Mouse (Mus musculus): ENCODE results near the gene Zfp423. TPM values are rescaled to one million over a fixed set of nuclear protein-coding genes. Genes with fewer than 3 reads are reported as not detected.
A peak's percentile ranks its signal among the peaks of the same experiment; 100 is the strongest.
"Not testable (repeated sequence)": the region's sequence is repeated elsewhere in the genome, so short reads cannot be mapped to it uniquely, and the experiment has no call there.

Gene Zfp423
- polyA plus RNA-seq, 1 experiment from 2014 or later, result 63.0 TPM

GRCm38 (mm10) chr8:87848836-87849235, 110.6 kb downstream of the Zfp423 start:
- Histone ChIP-seq H3K4me1 (ENCODE audit: control insufficient read depth, insufficient read depth, low read length) (no peaks in the 10 kb centered on the region), H3K9ac (replicated peaks; ENCODE audit: low read length) (no peak overlapping the region), H3K4me2 (ENCODE audit: low read length) (no peak overlapping the region), H3K27me3 (ENCODE audit: control insufficient read depth, insufficient read depth, low read length) (no peaks in the 10 kb centered on the region), H3K4me3 (replicated peaks; ENCODE audit: low read depth, low read length) (no peak overlapping the region), H3K9me3 (ENCODE audit: control insufficient read depth, low read length) (no peaks in the 10 kb centered on the region), H3K36me3 (ENCODE audit: control insufficient read depth, insufficient read depth, low read length) (no peaks in the 10 kb centered on the region), H3K27ac (replicated peaks; ENCODE audit: low read depth, low read length) (no peak overlapping the region)
- WGBS, result 98% methylated on average over 5 of the region's 5 CpGs
- no peak for ATAC-seq (ENCODE audit: low FRiP score, low TSS enrichment)
- no peak for DNase-seq

- H3K9ac ChIP-seq (replicated peaks; ENCODE audit: low read length), result no peak overlapping the region
- H3K27ac ChIP-seq (replicated peaks; ENCODE audit: low read depth, low read length), result no peak overlapping the region
- H3K36me3 ChIP-seq (ENCODE audit: control insufficient read depth, insufficient read depth, low read length), result no peaks in the 10 kb centered on the region
- no peaks in the 10 kb centered on the region for H3K9me3 ChIP-seq (ENCODE audit: control insufficient read depth, low read length)
- DNase-seq (no peak), ATAC-seq (ENCODE audit: low FRiP score, low TSS enrichment) (no peak)
- H3K4me2 ChIP-seq (ENCODE audit: low read length), result no peak overlapping the region
- 80% methylated on average over 6 of the region's 6 CpGs for WGBS
- no peaks in the 10 kb centered on the region for H3K4me1 ChIP-seq (ENCODE audit: control insufficient read depth, insufficient read depth, low read length)
- no peaks in the 10 kb centered on the region for H3K27me3 ChIP-seq (ENCODE audit: control insufficient read depth, insufficient read depth, low read length)
- H3K4me3 ChIP-seq (replicated peaks; ENCODE audit: low read depth, low read length), result no peak overlapping the region
Measured at GRCm38 (mm10) chr8:87847796-87848195, 111.6 kb downstream of the Zfp423 start.

GRCm38 (mm10) chr8:87842096-87842495, 117.3 kb downstream of the Zfp423 start:
- DNase-seq; ATAC-seq (ENCODE audit: low FRiP score, low TSS enrichment); H3K36me3 ChIP-seq (ENCODE audit: control insufficient read depth, insufficient read depth, low read length); H3K9ac ChIP-seq (replicated peaks; ENCODE audit: low read length); H3K27ac ChIP-seq (replicated peaks; ENCODE audit: low read depth, low read length); H3K27me3 ChIP-seq (ENCODE audit: control insufficient read depth, insufficient read depth, low read length); H3K4me3 ChIP-seq (replicated peaks; ENCODE audit: low read depth, low read length); H3K4me2 ChIP-seq (ENCODE audit: low read length); H3K9me3 ChIP-seq (ENCODE audit: control insufficient read depth, low read length): not testable (repeated sequence)
- WGBS, result 90% methylated on average over 11 of the region's 11 CpGs
- H3K4me1 ChIP-seq (ENCODE audit: control insufficient read depth, insufficient read depth, low read length), result peaks cover 16% of the 10 kb centered on the region

- no peaks in the 10 kb centered on the region for H3K9me3 ChIP-seq (ENCODE audit: control insufficient read depth, low read length)
- peak overlapping the region; percentile 77 for H3K27ac ChIP-seq (replicated peaks; ENCODE audit: low read depth, low read length)
- H3K36me3 ChIP-seq (ENCODE audit: control insufficient read depth, insufficient read depth, low read length), result no peaks in the 10 kb centered on the region
- peaks cover 64% of the 10 kb centered on the region for H3K4me1 ChIP-seq (ENCODE audit: control insufficient read depth, insufficient read depth, low read length)
- no peak overlapping the region for H3K4me3 ChIP-seq (replicated peaks; ENCODE audit: low read depth, low read length)
- 2% methylated on average over 6 of the region's 6 CpGs for WGBS
- no peaks in the 10 kb centered on the region for H3K27me3 ChIP-seq (ENCODE audit: control insufficient read depth, insufficient read depth, low read length)
- peak overlapping the region; percentile 29 for H3K4me2 ChIP-seq (ENCODE audit: low read length)
- DNase-seq (no peak), ATAC-seq (ENCODE audit: low FRiP score, low TSS enrichment) (peak; percentile 60)
- no peak overlapping the region; the same call in 1 of the 2 replicates for H3K9ac ChIP-seq (replicated peaks; ENCODE audit: low read length)
Measured at GRCm38 (mm10) chr8:87837266-87837665, 122.1 kb downstream of the Zfp423 start.

- H3K9me3 ChIP-seq (ENCODE audit: control insufficient read depth, low read length), result no peaks in the 10 kb centered on the region
- H3K4me2 ChIP-seq (ENCODE audit: low read length), result peak overlapping the region; percentile 29
- ATAC-seq (ENCODE audit: low FRiP score, low TSS enrichment) (peak; percentile 74), DNase-seq (peak; percentile 87)
- H3K4me1 ChIP-seq (ENCODE audit: control insufficient read depth, insufficient read depth, low read length), result peaks cover 68% of the 10 kb centered on the region
- no peaks in the 10 kb centered on the region for H3K27me3 ChIP-seq (ENCODE audit: control insufficient read depth, insufficient read depth, low read length)
- 4% methylated on average over 16 of the region's 16 CpGs for WGBS
- no peaks in the 10 kb centered on the region for H3K36me3 ChIP-seq (ENCODE audit: control insufficient read depth, insufficient read depth, low read length)
- H3K27ac ChIP-seq (replicated peaks; ENCODE audit: low read depth, low read length), result peak overlapping the region; percentile 77
- no peak overlapping the region; the same call in 1 of the 2 replicates for H3K9ac ChIP-seq (replicated peaks; ENCODE audit: low read length)
- H3K4me3 ChIP-seq (replicated peaks; ENCODE audit: low read depth, low read length), result no peak overlapping the region
Measured at GRCm38 (mm10) chr8:87836866-87837265, 122.5 kb downstream of the Zfp423 start.

GRCm38 (mm10) chr8:87835924-87836323, 123.5 kb downstream of the Zfp423 start:
- no peaks in the 10 kb centered on the region for H3K36me3 ChIP-seq (ENCODE audit: control insufficient read depth, insufficient read depth, low read length)
- DNase-seq (peak; percentile 60), ATAC-seq (ENCODE audit: low FRiP score, low TSS enrichment) (no peak)
- peak overlapping the region; percentile 10; the same call in 1 of the 2 replicates for H3K4me2 ChIP-seq (ENCODE audit: low read length)
- peak overlapping the region; percentile 77 for H3K27ac ChIP-seq (replicated peaks; ENCODE audit: low read depth, low read length)
- no peaks in the 10 kb centered on the region for H3K9me3 ChIP-seq (ENCODE audit: control insufficient read depth, low read length)
- H3K9ac ChIP-seq (replicated peaks; ENCODE audit: low read length), result no peak overlapping the region
- no peak overlapping the region for H3K4me3 ChIP-seq (replicated peaks; ENCODE audit: low read depth, low read length)
- no peaks in the 10 kb centered on the region for H3K27me3 ChIP-seq (ENCODE audit: control insufficient read depth, insufficient read depth, low read length)
- H3K4me1 ChIP-seq (ENCODE audit: control insufficient read depth, insufficient read depth, low read length), result peaks cover 78% of the 10 kb centered on the region
- WGBS, result 3% methylated on average over 7 of the region's 7 CpGs

- peak overlapping the region; percentile 77 for H3K27ac ChIP-seq (replicated peaks; ENCODE audit: low read depth, low read length)
- no peak overlapping the region for H3K9ac ChIP-seq (replicated peaks; ENCODE audit: low read length)
- DNase-seq, result peak; percentile 63
- no peaks in the 10 kb centered on the region for H3K27me3 ChIP-seq (ENCODE audit: control insufficient read depth, insufficient read depth, low read length)
- WGBS, result under 1% methylated on average over 11 of the region's 11 CpGs
- peak overlapping the region; percentile 30 for H3K4me2 ChIP-seq (ENCODE audit: low read length)
- H3K36me3 ChIP-seq (ENCODE audit: control insufficient read depth, insufficient read depth, low read length), result no peaks in the 10 kb centered on the region
- peaks cover 83% of the 10 kb centered on the region for H3K4me1 ChIP-seq (ENCODE audit: control insufficient read depth, insufficient read depth, low read length)
- H3K9me3 ChIP-seq (ENCODE audit: control insufficient read depth, low read length), result no peaks in the 10 kb centered on the region
- ATAC-seq (ENCODE audit: low FRiP score, low TSS enrichment), result no peak
- no peak overlapping the region for H3K4me3 ChIP-seq (replicated peaks; ENCODE audit: low read depth, low read length)
Measured at GRCm38 (mm10) chr8:87835411-87835821, 124.0 kb downstream of the Zfp423 start.

GRCm38 (mm10) chr8:87834656-87835055, 124.7 kb downstream of the Zfp423 start:
- H3K27ac ChIP-seq (replicated peaks; ENCODE audit: low read depth, low read length), result peak overlapping the region; percentile 77
- peaks cover 88% of the 10 kb centered on the region for H3K4me1 ChIP-seq (ENCODE audit: control insufficient read depth, insufficient read depth, low read length)
- DNase-seq (peak; percentile 22), ATAC-seq (ENCODE audit: low FRiP score, low TSS enrichment) (no peak)
- no peaks in the 10 kb centered on the region for H3K36me3 ChIP-seq (ENCODE audit: control insufficient read depth, insufficient read depth, low read length)
- H3K9ac ChIP-seq (replicated peaks; ENCODE audit: low read length), result no peak overlapping the region
- 15% methylated on average over 5 of the region's 5 CpGs for WGBS
- no peak overlapping the region for H3K4me2 ChIP-seq (ENCODE audit: low read length)
- H3K4me3 ChIP-seq (replicated peaks; ENCODE audit: low read depth, low read length), result no peak overlapping the region
- no peaks in the 10 kb centered on the region for H3K9me3 ChIP-seq (ENCODE audit: control insufficient read depth, low read length)
- H3K27me3 ChIP-seq (ENCODE audit: control insufficient read depth, insufficient read depth, low read length), result no peaks in the 10 kb centered on the region

GRCm38 (mm10) chr8:87833841-87834620, 125.4 kb downstream of the Zfp423 start:
- DNase-seq, result peak; percentile 76
- H3K4me3 ChIP-seq (replicated peaks; ENCODE audit: low read depth, low read length), result no peak overlapping the region
- no peaks in the 10 kb centered on the region for H3K9me3 ChIP-seq (ENCODE audit: control insufficient read depth, low read length)
- ATAC-seq (ENCODE audit: low FRiP score, low TSS enrichment), result no peak
- 21% methylated on average over 12 of the region's 12 CpGs for WGBS
- H3K4me1 ChIP-seq (ENCODE audit: control insufficient read depth, insufficient read depth, low read length), result peaks cover 88% of the 10 kb centered on the region
- peak overlapping the region; percentile 86 for H3K27ac ChIP-seq (replicated peaks; ENCODE audit: low read depth, low read length)
- H3K9ac ChIP-seq (replicated peaks; ENCODE audit: low read length), result peak overlapping the region; percentile 30; the same call in 1 of the 2 replicates
- H3K36me3 ChIP-seq (ENCODE audit: control insufficient read depth, insufficient read depth, low read length), result no peaks in the 10 kb centered on the region
- H3K4me2 ChIP-seq (ENCODE audit: low read length), result peak overlapping the region; percentile 26; the same call in 1 of the 2 replicates
- H3K27me3 ChIP-seq (ENCODE audit: control insufficient read depth, insufficient read depth, low read length), result no peaks in the 10 kb centered on the region

Data from midbrain, embryonic 14.5 days (tissue).